Mouse (Mus musculus) retina, adult 2 months (tissue): ENCODE data around the gene Uba7.
A peak's percentile ranks its signal among the peaks of the same experiment; 100 is the strongest.
"Not testable (repeated sequence)": the region's sequence is repeated elsewhere in the genome, so short reads cannot be mapped to it uniquely, and the experiment has no call there.

Experiments used
- DNase-seq: peaks from one replicate; pipeline ENCODE4 v3.0.0-alpha.2; 2012; ENCODE audit warnings: low read depth, low spot score

Gene Uba7

GRCm38 (mm10) chr9:107992197-107992596 is 16.9 kb downstream of the Uba7 start, which contains the start of gene Cdhr4:
Gene Cdhr4, plus strand, starts transcription at chr9:107992497.
- DNase-seq, result no peak

DNA sequence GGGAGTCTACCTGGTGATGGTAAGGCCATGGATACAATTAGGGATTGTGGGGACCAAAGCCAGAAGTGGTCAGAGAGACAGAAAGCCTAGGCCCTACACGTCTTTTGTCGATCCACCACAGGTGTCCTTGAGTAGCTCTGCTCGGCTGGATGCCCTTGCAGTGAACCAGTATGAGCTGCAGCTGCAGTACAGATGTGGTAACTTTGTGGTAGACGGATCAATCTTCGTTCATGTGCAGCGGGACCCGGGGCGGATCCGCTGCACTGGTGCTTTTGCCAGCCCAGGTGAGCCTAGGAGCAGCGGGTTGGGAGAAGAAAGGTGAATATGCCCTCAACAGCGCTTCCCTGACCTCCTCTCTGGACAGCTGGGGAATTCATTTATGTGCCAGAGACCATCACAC is 17.7 kb downstream of the Uba7 start:
- DNase-seq, result no peak

DNA sequence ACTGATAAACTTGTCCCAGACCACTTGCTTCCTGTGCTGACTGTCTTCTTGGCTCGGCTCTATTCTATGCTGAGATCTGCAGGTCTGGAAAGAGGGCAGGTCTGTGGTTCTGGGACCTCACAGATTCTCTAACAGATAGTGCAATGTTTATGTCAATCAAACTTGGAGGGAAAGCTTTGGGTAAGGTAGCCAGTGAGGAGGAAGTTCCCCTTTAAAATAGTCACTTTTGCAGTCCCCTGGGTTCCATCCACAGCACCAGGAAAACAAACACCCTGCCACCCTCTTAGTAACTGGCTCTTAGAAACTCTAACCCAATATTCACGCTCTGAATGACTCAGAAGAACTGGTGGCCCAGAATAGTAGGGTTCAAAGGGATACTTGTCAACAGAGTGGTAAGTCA is 19.2 kb downstream of the Uba7 start:
- DNase-seq, result no peak

DNA sequence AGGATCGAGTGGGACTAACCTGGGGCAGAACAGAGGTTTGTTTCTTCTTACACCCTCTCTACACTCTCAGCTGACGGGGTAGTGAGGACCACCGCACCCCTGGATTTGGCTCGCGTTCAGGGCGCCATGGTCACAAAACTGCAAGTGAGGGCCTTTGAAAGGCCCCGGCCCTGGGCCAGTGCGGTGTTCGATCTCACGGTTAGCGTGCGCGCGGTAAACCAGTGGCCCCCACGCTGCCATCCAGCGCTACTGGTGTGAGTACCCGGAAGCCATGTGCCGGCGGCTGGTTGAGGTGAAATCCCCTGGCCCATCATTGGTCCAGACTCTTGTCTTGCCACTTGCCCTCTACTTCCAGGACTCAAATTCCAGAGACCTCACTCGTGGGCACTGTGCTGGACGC is 20.2 kb downstream of the Uba7 start:
- no peak for DNase-seq

- DNase-seq, result no peak
These were observed 20.7 kb downstream of the Uba7 start, which contains the start of gene Gm20662 for GRCm38 (mm10) chr9:107996049-107996448. Gene Gm20662, plus strand, starts transcription at chr9:107996349.

DNA sequence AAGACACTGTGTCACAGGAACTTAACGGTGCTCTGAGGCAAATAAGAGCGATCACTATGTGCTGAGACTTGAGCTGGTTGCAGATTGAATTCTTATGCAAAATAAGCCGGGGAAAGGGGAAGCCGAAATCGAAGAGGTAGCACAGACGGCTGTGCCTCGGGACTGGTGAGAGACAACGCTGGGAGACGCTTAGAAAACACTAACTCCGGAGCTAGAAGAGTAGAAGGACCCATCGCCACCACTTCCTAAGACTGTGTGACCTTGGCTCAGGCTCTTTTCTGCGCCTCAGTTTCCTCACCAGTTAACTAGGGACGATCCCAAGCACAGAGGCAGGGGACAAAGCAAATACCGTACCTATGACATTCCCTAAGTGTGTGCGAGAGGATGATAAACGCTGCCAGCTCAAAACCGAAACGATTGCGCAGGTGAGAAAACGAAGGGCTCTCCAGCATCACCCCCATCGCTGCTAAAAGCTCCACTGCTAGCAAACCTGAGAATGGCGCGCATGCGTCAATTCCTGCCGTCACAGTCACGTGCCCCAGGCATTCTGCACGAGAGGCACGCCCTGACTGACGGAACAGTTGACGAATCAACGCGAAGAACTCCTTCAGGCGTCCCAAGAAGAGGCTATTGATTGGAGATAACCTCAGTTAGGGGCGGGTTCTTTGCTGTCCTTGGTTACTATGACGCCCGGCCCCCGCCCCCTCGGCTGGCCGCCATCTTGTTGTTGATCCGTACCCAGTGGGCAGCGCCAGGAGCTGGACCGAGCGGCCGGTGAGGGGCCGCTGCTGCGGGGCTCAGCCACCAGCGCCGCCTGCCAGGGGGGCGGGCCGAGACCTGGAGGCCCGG is 26.8 kb downstream of the Uba7 start, which contains the start of gene Ip6k1:
Ip6k1 (plus strand) TSS at position 580 of the 849 bp plus-strand sequence.
- DNase-seq, result peak; percentile 100

DNA sequence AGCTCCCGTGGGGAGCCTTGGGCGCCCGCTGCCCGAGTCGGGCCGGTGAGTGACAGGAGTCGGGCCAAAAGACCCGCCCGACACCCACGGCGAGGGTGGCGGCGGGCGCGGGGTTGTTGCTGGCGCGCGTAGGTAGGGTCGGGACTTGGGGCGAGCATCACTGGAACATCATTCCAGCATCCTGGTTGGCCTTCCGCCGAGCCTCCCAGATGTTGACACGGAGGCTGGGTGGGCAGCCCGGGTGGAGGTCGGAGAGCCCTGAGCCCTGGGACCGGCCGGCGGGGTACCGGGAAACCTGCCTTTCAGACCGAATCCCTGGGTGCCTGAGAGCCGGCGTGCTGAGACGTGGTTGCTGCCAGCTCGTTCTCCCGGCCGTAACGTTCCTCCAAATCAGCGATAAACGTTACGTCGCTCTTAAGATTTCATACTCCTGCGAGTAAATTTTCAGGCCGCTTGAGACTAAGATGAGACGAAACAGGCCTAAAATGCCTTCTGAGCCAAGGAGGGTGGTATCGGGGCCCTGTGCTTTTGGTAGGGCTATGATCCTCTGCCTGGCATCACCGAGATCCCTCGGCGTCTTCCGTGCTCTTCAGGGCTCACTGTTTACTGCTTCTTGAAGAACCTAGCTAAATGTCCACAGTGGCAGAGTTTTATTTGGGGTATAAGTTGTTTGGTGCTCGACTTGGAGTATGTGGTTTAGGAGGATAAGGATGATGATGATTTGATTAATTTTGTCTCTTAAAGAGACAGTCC is 27.6 kb downstream of the Uba7 start:
- DNase-seq, result no peak

DNA sequence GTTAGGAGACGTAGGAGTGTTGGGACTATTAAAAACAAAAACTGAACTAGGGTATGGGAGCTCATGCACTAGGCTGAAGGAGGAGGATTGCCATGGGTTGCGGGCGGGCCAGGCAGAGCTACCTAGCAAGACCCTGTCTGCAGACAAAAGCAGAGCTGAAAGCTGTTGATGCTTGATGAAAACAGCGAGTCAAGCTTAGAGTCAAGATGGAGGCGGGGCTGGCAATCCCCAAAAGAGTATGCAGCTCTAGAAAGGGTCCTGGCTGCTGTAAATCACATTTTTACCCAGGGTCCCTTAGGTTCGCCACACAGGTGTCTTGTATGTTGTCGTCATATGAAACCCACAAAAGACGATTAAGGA is 28.2 kb downstream of the Uba7 start:
- no peak for DNase-seq

- DNase-seq, result no peak
These were observed 32.7 kb downstream of the Uba7 start for GRCm38 (mm10) chr9:108008041-108008440.

- no peak for DNase-seq
These were observed 35.1 kb downstream of the Uba7 start for GRCm38 (mm10) chr9:108010385-108010784.

- DNase-seq, result not testable (repeated sequence)
These were observed 38.3 kb downstream of the Uba7 start for GRCm38 (mm10) chr9:108013577-108013976.

DNA sequence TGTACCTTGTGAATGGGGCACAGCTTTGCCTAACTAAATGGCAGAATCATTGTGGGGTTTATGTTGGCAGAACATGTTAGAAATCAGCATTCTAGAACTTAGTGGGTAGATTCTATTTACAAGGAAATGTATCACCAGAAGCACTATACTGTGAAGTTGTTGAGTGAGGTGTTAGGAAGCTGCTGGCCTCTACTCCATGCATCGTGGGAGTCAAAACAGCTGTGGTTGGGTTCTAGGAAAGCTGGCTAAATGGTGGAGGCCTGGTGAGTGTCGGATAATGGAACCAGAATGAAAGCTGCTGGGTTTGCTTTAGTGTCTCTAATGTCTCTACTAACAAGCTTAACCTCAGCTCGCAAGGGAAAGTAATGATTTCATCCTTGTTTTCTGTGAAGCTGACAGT is 41.8 kb downstream of the Uba7 start:
- DNase-seq, result no peak

- DNase-seq, result no peak
These were observed 45.4 kb downstream of the Uba7 start for GRCm38 (mm10) chr9:108020741-108021140.

DNA sequence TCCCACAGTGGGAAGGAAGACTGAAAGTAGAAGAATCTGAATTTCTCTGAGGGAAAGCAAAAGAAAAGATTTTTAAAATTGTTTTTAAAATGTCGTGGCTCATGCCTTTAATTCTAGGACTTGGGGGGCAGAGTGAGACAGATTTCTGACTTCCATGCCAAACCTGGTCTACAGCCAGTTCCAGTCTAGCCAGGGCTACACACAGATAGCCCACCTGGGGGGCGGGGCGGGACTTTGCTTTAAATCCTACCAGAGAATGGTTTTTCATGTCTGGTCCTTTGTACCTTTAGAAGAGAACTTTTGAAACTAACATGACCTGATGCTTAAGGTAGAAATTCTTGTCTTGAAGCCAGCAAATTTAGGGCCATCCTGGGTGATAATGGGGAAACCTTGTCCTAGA is 47.9 kb downstream of the Uba7 start:
- DNase-seq, result no peak

GRCm38 (mm10) chr9:108026584-108026983 is 51.3 kb downstream of the Uba7 start:
- DNase-seq, result no peak

- no peak for DNase-seq
These were observed 52.6 kb downstream of the Uba7 start for GRCm38 (mm10) chr9:108027867-108028266.

DNA sequence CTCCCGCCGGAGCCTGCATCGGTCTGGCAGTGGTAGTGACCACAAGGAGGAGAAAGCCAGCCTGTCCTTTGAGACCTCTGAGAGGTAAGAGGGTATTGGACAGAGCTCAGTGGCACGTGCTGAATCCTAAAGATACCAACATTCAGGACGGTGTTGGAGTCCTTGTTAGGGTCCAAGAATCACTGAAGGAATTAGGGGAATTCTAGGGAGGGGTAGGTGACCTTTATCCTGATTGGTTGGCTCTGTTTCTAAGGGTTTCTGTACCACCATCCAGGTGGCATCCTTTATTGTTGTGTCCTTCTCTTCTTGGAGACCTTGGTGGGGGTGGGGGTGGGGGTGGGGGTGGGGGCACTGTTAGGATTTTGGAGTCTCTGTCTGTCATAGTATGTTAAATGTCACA is 56.8 kb downstream of the Uba7 start:
- no peak for DNase-seq
